Mouse (Mus musculus): ENCODE measurements around the gene Mon1a.

- no peak for TF ChIP-seq HCFC1 (IDR thresholded peaks at IDR 0.05; ENCODE audit: borderline replicate concordance, insufficient read depth, low read length)
- TF ChIP-seq CHD2 (IDR thresholded peaks at IDR 0.05; ENCODE audit: low read depth, low read length), result no peak
These were observed 21.9 kb upstream of the Mon1a start for GRCm38 (mm10) chr9:107866081-107866480.

Data from ES-E14 (cell line).